Mouse (Mus musculus) MEL (cell line): ENCODE data around the gene Grid1. TPM values are rescaled to one million over a fixed set of nuclear protein-coding genes. Genes with fewer than 3 reads are reported as not detected.

Source experiments
- DNase-seq: peaks from one replicate; pipeline ENCODE4 v3.0.0; 2011; ENCODE audit warnings: low read depth, low spot score
- H3K27ac ChIP-seq: 2 replicates; pipeline ENCODE4 v1.5.1; 2012; ENCODE audit warnings: low read depth, mild to moderate bottlenecking, control low read depth, low read length, moderate library complexity; ENCODE audit not compliant: control insufficient read depth
- H3K27me3 ChIP-seq, 2 experiments: fragments of 150-350 bp in 1 of 2; sonication (generic) in 1 of 2; 2 replicates each; pipeline ENCODE4 v1.6.1; 2012; ENCODE audit warnings: low read length in 2 of 2, mild to moderate bottlenecking in 2 of 2, improper control_type of control experiment in 1 of 2, moderate library complexity in 1 of 2; ENCODE audit not compliant: insufficient read depth in 2 of 2, control insufficient read depth in 1 of 2
- H3K36me3 ChIP-seq, 2 experiments: 2 replicates each; pipeline ENCODE4 v1.6.1; 2012 to 2014; ENCODE audit warnings: low read length in 2 of 2, improper control_type of control experiment in 1 of 2, inconsistent platforms in 1 of 2, mild to moderate bottlenecking in 1 of 2; ENCODE audit not compliant: insufficient read depth in 2 of 2, control insufficient read depth in 1 of 2
- H3K4me1 ChIP-seq, 2 experiments: fragments of 150-350 bp in 1 of 2; sonication (generic) in 1 of 2; 2 replicates each; pipeline ENCODE4 v1.6.1; 2012; ENCODE audit warnings: low read length in 2 of 2, improper control_type of control experiment in 1 of 2, mild to moderate bottlenecking in 1 of 2; ENCODE audit not compliant: insufficient read depth in 2 of 2, control insufficient read depth in 1 of 2
- H3K4me3 ChIP-seq, 2 experiments: fragments of 150-350 bp in 1 of 2; sonication (generic) in 1 of 2; 2 replicates each; pipeline ENCODE4 v1.5.1; 2012; ENCODE audit warnings: low read depth in 2 of 2, low read length in 2 of 2, mild to moderate bottlenecking in 2 of 2, moderate library complexity in 2 of 2, control low read depth in 1 of 2, improper control_type of control experiment in 1 of 2; ENCODE audit not compliant: control insufficient read depth in 1 of 2, insufficient read depth in 1 of 2
- H3K79me2 ChIP-seq: 2 replicates; pipeline ENCODE4 v1.6.1; 2012; ENCODE audit warnings: mild to moderate bottlenecking, low read length, moderate library complexity; ENCODE audit not compliant: control insufficient read depth, poor library complexity, insufficient read depth
- H3K9ac ChIP-seq: 2 replicates; pipeline ENCODE4 v1.6.1; 2012; ENCODE audit warnings: low read depth, mild to moderate bottlenecking, control low read depth, low read length, moderate library complexity; ENCODE audit not compliant: control insufficient read depth, poor library complexity, severe bottlenecking
- H3K9me3 ChIP-seq: fragments of 150-350 bp; sonication (generic); replicated peaks from 2 replicates; pipeline ENCODE4 v1.6.1; 2012; ENCODE audit warnings: mild to moderate bottlenecking, low read length, improper control_type of control experiment, moderate library complexity; ENCODE audit not compliant: insufficient read depth
- CHD2 ChIP-seq: IDR thresholded peaks from 2 replicates; pipeline ENCODE4 v1.6.1; 2011; ENCODE audit warnings: low read length, improper control_type of control experiment
- CTCF ChIP-seq, 3 experiments: IDR thresholded peaks in 2 of 3; conservative IDR thresholded peaks in 1 of 3; 2 replicates each; pipeline ENCODE4 v1.5.1; 2011 to 2012; ENCODE audit warnings: low read length in 3 of 3, low read depth in 2 of 3, mild to moderate bottlenecking in 2 of 3, improper control_type of control experiment in 1 of 3, inconsistent platforms in 1 of 3, mixed read lengths in 1 of 3, moderate library complexity in 1 of 3; ENCODE audit not compliant: control insufficient read depth in 1 of 3, insufficient read depth in 1 of 3, poor library complexity in 1 of 3, severe bottlenecking in 1 of 3
- EP300 ChIP-seq, 2 experiments: IDR thresholded peaks; 2 replicates each; pipeline ENCODE4 v1.6.1; 2011; ENCODE audit warnings: improper control_type of control experiment in 2 of 2, low read length in 2 of 2, low read depth in 1 of 2, mild to moderate bottlenecking in 1 of 2
- GATA1 ChIP-seq: IDR thresholded peaks from 2 replicates; pipeline ENCODE4 v1.6.1; 2011; ENCODE audit warnings: low read depth, low read length, improper control_type of control experiment
- JUND ChIP-seq: IDR thresholded peaks from 2 replicates; pipeline ENCODE4 v1.6.1; 2011; ENCODE audit warnings: low read depth, mild to moderate bottlenecking, improper control_type of control experiment, low read length
- KAT2A ChIP-seq: conservative IDR thresholded peaks from 2 replicates; pipeline ENCODE4 v1.6.1; 2012; ENCODE audit warnings: low read depth, low read length, improper control_type of control experiment, inconsistent platforms
- MAFK ChIP-seq: IDR thresholded peaks from 2 replicates; pipeline ENCODE4 v1.6.1; 2011; ENCODE audit warnings: low read depth, mild to moderate bottlenecking, low read length, improper control_type of control experiment, borderline replicate concordance
- MAZ ChIP-seq: IDR thresholded peaks from 2 replicates; pipeline ENCODE4 v1.6.1; 2012; ENCODE audit warnings: low read depth, mild to moderate bottlenecking, inconsistent platforms, low read length, improper control_type of control experiment
- MEF2A ChIP-seq: IDR thresholded peaks from 2 replicates; pipeline ENCODE4 v1.6.1; 2014; ENCODE audit warnings: low read depth, mild to moderate bottlenecking, inconsistent platforms, low read length, improper control_type of control experiment; ENCODE audit not compliant: poor library complexity, insufficient replicate concordance, severe bottlenecking; ENCODE audit errors: extremely low read depth
- MYB ChIP-seq: IDR thresholded peaks from 2 replicates; pipeline ENCODE4 v1.6.1; 2011; ENCODE audit warnings: mild to moderate bottlenecking, low read depth, low read length, improper control_type of control experiment
- MYC ChIP-seq: IDR thresholded peaks from 2 replicates; pipeline ENCODE4 v1.6.1; 2011; ENCODE audit warnings: low read depth, mild to moderate bottlenecking, low read length, improper control_type of control experiment, moderate library complexity
- POLR2A ChIP-seq, 2 experiments: IDR thresholded peaks; 2 replicates each; pipeline ENCODE4 v1.6.1; 2011 to 2012; ENCODE audit warnings: low read length in 2 of 2, mild to moderate bottlenecking in 2 of 2, control low read depth in 1 of 2, improper control_type of control experiment in 1 of 2, low read depth in 1 of 2, moderate library complexity in 1 of 2; ENCODE audit not compliant: control insufficient read depth in 1 of 2, insufficient read depth in 1 of 2, poor library complexity in 1 of 2
- POLR2AphosphoS5 ChIP-seq: IDR thresholded peaks from 2 replicates; pipeline ENCODE4 v1.6.1; 2012; ENCODE audit warnings: low read depth, borderline replicate concordance, mild to moderate bottlenecking, inconsistent platforms, low read length, moderate library complexity, mixed read lengths
- RCOR1 ChIP-seq: IDR thresholded peaks from 2 replicates; pipeline ENCODE4 v1.6.1; 2012; ENCODE audit warnings: low read depth, mild to moderate bottlenecking, inconsistent platforms, low read length, improper control_type of control experiment
- SIN3A ChIP-seq: IDR thresholded peaks from 2 replicates; pipeline ENCODE4 v1.6.1; 2012; ENCODE audit warnings: low read length, improper control_type of control experiment, inconsistent platforms
- SMC3 ChIP-seq: IDR thresholded peaks from 2 replicates; pipeline ENCODE4 v1.6.1; 2011; ENCODE audit warnings: low read depth, low read length, improper control_type of control experiment
- TAL1 ChIP-seq: IDR thresholded peaks from 2 replicates; pipeline ENCODE4 v1.6.1; 2012; ENCODE audit warnings: mild to moderate bottlenecking, inconsistent platforms, low read length, moderate library complexity, mixed read lengths
- TBP ChIP-seq: IDR thresholded peaks from 2 replicates; pipeline ENCODE4 v1.8.0; 2011; ENCODE audit warnings: low read depth, low read length, improper control_type of control experiment
- TCF12 ChIP-seq: IDR thresholded peaks from 2 replicates; pipeline ENCODE4 v1.6.1; 2014; ENCODE audit warnings: low read depth, mild to moderate bottlenecking, inconsistent platforms, low read length, improper control_type of control experiment, moderate library complexity
- UBTF ChIP-seq: IDR thresholded peaks from 2 replicates; pipeline ENCODE4 v1.6.1; 2012; ENCODE audit warnings: low read depth, mild to moderate bottlenecking, inconsistent platforms, low read length, improper control_type of control experiment, moderate library complexity, borderline replicate concordance; ENCODE audit not compliant: insufficient read depth
- USF1 ChIP-seq: IDR thresholded peaks from 2 replicates; pipeline ENCODE4 v1.6.1; 2014; ENCODE audit warnings: low read depth, mild to moderate bottlenecking, inconsistent platforms, low read length, improper control_type of control experiment, moderate library complexity
- ZKSCAN1 ChIP-seq: IDR thresholded peaks from 2 replicates; pipeline ENCODE4 v1.6.1; 2012; ENCODE audit warnings: low read depth, mild to moderate bottlenecking, inconsistent platforms, low read length, improper control_type of control experiment, moderate library complexity
- ZMIZ1 ChIP-seq: IDR thresholded peaks from 2 replicates; pipeline ENCODE4 v1.6.1; 2012; ENCODE audit warnings: low read depth, mild to moderate bottlenecking, inconsistent platforms, low read length, improper control_type of control experiment, moderate library complexity
- polyA plus RNA-seq, 2 experiments: library from polyadenylated mRNA; stranded (reverse) in 1 of 2; unstranded in 1 of 2; fragments of >175 nt in 1 of 2; fragments of >200 nt in 1 of 2; gene quantifications; 2 replicates each; pipeline versions ENCODE4 v1.2.1 to v1.2.4; 2012; ENCODE audit warnings: low replicate concordance in 2 of 2, low read depth in 1 of 2; ENCODE audit not compliant: insufficient read length in 2 of 2, insufficient read depth in 1 of 2, missing spikeins in 1 of 2
- total RNA-seq: library from RNA; depleted of rRNA; stranded (reverse); fragments of 300-350 nt; gene quantifications from 2 replicates; pipeline ENCODE4 v1.2.3, GENCODE M21; 2012

Gene Grid1
- total and polyA plus RNA-seq, 3 experiments, result not detected

DNA sequence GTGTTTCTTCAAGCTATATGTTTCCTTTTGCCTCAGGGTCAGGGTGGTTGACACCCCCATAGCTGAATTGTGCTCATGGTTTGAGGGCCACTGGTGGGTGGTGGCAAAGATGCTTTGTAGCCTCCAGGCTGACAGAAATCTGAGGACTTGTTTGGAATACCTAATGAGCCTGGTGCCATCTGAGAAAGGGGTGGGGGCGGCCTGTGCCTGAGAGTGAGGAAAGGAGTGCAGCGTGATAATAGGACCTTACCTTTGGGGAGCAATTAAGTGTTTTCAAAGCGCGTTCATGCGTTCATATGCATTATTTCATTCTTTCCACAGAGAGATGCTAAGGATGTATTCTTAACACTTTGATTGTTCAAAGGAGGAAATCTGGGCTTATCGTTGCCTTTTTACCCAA is 372.3 kb downstream of the Grid1 start:
- H3K4me3 ChIP-seq, result no peak overlapping the region
- no peak overlapping the region for H3K27ac ChIP-seq
- H3K79me2 ChIP-seq, result no peaks in the 10 kb centered on the region
- no peak for DNase-seq
- no peaks in the 10 kb centered on the region for H3K9me3 ChIP-seq
- no peak overlapping the region for H3K9ac ChIP-seq
- TF ChIP-seq ZMIZ1 (no peak), POLR2A (IDR thresholded peaks at IDR 0.05; ENCODE audit: control insufficient read depth in 1 of 2, insufficient read depth in 1 of 2, low read depth in 1 of 2, low read length in 2 of 2, poor library complexity in 1 of 2) (no peak), JUND (no peak), MEF2A (no peak), CHD2 (no peak), SMC3 (no peak), TCF12 (no peak), MYC (no peak)
- no peaks in the 10 kb centered on the region for H3K36me3 ChIP-seq
- H3K27me3 ChIP-seq, result no peaks in the 10 kb centered on the region
- no peaks in the 10 kb centered on the region for H3K4me1 ChIP-seq

DNA sequence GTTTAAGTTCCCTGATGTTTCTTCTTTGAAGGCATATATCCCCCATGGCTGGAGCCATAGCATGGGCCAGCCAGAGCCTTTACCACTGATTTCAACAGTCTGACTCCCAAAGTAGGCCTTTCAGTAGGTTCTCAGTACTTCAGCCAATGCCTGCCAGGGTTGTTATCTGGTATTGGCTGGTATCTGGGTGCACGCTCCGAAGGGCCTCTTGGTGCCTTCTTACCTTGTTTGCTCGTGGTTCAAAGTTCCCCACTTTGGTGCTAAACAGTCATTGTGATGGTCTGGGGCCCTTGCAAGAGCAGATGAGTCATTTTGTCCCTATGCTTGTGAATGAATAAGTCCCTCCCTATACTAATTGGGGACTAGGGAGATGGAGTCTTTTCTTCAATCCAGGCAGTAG is 377.5 kb downstream of the Grid1 start:
- Histone ChIP-seq H3K36me3 (no peaks in the 10 kb centered on the region), H3K27ac (no peak overlapping the region), H3K4me3 (no peak overlapping the region), H3K27me3 (no peaks in the 10 kb centered on the region), H3K9me3 (no peaks in the 10 kb centered on the region), H3K9ac (no peak overlapping the region), H3K79me2 (no peaks in the 10 kb centered on the region), H3K4me1 (no peaks in the 10 kb centered on the region)
- no peak for DNase-seq
- TF ChIP-seq CTCF (IDR thresholded peaks at IDR 0.05 in 2 of 3, conservative IDR thresholded peaks at IDR 0.05 in 1 of 3; ENCODE audit: control insufficient read depth in 1 of 3, insufficient read depth in 1 of 3, low read depth in 2 of 3, low read length in 3 of 3, poor library complexity in 1 of 3, severe bottlenecking in 1 of 3), result no peak
- no peak for TF ChIP-seq TBP
- TF ChIP-seq MAZ, result no peak
- no peak for TF ChIP-seq SMC3
- TF ChIP-seq RCOR1, result no peak
- TF ChIP-seq EP300 (IDR thresholded peaks at IDR 0.05; ENCODE audit: low read depth in 1 of 2, low read length in 2 of 2), result no peak
- no peak for TF ChIP-seq GATA1
- no peak for TF ChIP-seq UBTF
- TF ChIP-seq MEF2A, result no peak
- no peak for TF ChIP-seq SIN3A
- TF ChIP-seq MAFK, result no peak
- no peak for TF ChIP-seq ZKSCAN1
- no peak for TF ChIP-seq POLR2AphosphoS5
- no peak for TF ChIP-seq POLR2A (IDR thresholded peaks at IDR 0.05; ENCODE audit: control insufficient read depth in 1 of 2, insufficient read depth in 1 of 2, low read depth in 1 of 2, low read length in 2 of 2, poor library complexity in 1 of 2)
- TF ChIP-seq USF1, result no peak
- no peak for TF ChIP-seq KAT2A
- TF ChIP-seq MYB, result no peak
- TF ChIP-seq TAL1, result no peak
